ENCODE assay signal across 21 mouse cellular contexts in genomic region chr9:42858576-42858975, GRCm38 (mm10).
"Had no signal": no experiment of that assay in that cellular context is flagged by ENCODE, and none has a peak within 500 bp of the region (broad histone marks: within the 10 kb centered on the region; RNA-seq: fewer than 3 reads in every experiment).

No protein-coding gene starts in this region.

- H3K27ac ChIP-seq: gastrocnemius, adult 2 months; heart, embryonic 13.5 days; heart, embryonic 15.5 days; hindbrain, embryonic 13.5 days; hindbrain, embryonic 15.5 days; hindbrain, postnatal 0 days; limb, embryonic 13.5 days; limb, embryonic 15.5 days; liver, embryonic 12.5 days; liver, embryonic 14.5 days had no signal

- H3K4me2 ChIP-seq: heart, embryonic 11.5 days; heart, embryonic 13.5 days; heart, embryonic 15.5 days; hindbrain, embryonic 13.5 days; hindbrain, embryonic 15.5 days; limb, embryonic 13.5 days; limb, embryonic 15.5 days; liver, embryonic 12.5 days had no signal

- H3K9me3 ChIP-seq: heart, embryonic 13.5 days; heart, embryonic 15.5 days; hindbrain, embryonic 13.5 days; hindbrain, embryonic 15.5 days; limb, embryonic 13.5 days; limb, embryonic 15.5 days; liver, embryonic 12.5 days had no signal

- H3K27me3 ChIP-seq: heart, embryonic 15.5 days; hindbrain, embryonic 15.5 days; limb, embryonic 13.5 days; liver, embryonic 12.5 days had no signal

- H3K9ac ChIP-seq: heart, embryonic 13.5 days; heart, embryonic 15.5 days; hindbrain, embryonic 13.5 days; hindbrain, embryonic 15.5 days; limb, embryonic 13.5 days; limb, embryonic 15.5 days; liver, embryonic 12.5 days; liver, embryonic 14.5 days had no signal

- H3K36me3 ChIP-seq: heart, embryonic 13.5 days; heart, embryonic 15.5 days; hindbrain, embryonic 13.5 days; hindbrain, embryonic 15.5 days; limb, embryonic 13.5 days; limb, embryonic 15.5 days; liver, embryonic 12.5 days had no signal

- H3K4me3 ChIP-seq: gastrocnemius, adult 2 months; heart, embryonic 13.5 days; heart, embryonic 15.5 days; hindbrain, embryonic 13.5 days; hindbrain, embryonic 15.5 days; limb, embryonic 13.5 days; limb, embryonic 15.5 days; liver, embryonic 12.5 days had no signal

- DNase-seq: gastrocnemius, postnatal 10 days; heart, postnatal 14 days; kidney, adult 11 months; kidney, adult 8-10 months; kidney, postnatal 10 days; kidney, postnatal 36 days; layer of hippocampus, adult 9-11 months; layer of hippocampus, postnatal 36 days; left cerebral cortex, postnatal 4 days had no signal

- ATAC-seq: hindbrain, postnatal 0 days; intestine, embryonic 16.5 days; liver, embryonic 12.5 days had no signal

- H3K4me1 ChIP-seq: heart, embryonic 13.5 days; heart, embryonic 15.5 days; liver, embryonic 12.5 days had no signal
